In the genomic region with DNA sequence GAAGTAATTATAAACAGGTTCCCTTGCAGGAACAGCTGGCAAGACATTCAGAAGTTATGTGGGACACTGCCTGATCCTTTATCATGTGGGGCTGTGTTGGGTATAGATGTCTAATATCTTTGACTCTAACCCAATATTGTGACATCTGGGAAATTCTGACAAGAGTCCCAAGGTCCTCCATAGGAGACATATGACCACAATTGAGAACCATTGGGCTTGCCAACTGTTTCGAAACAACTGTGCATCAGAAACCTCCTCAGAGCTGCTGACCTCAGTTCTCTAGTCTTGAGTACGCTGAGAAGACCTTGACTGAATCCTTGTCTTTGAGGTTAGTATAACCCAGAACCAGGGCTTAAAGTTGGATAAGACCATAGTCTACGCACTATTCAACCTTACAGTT, we compare ENCODE assay signal across 23 mouse cellular contexts.
DNase-seq lines count a peak whose midpoint lies in the region; ATAC-seq and TF ChIP-seq lines count a peak whose summit lies in the region.
"Had no signal": no experiment of that assay in that cellular context is flagged by ENCODE, and none has a peak within 500 bp of the region (broad histone marks: within the 10 kb centered on the region; RNA-seq: fewer than 3 reads in every experiment).

No protein-coding gene starts in this region.

- ATAC-seq in common myeloid progenitor, adult 5-6 weeks (replicated peaks; ENCODE audit: low read depth, poor library complexity, severe bottlenecking), result peak; percentile 60
- peak; percentile 78 for ATAC-seq in megakaryocyte progenitor cell, adult 5-6 weeks (replicated peaks; ENCODE audit: poor library complexity)
- no peak for ATAC-seq in cerebellum, adult (ENCODE audit: insufficient number of reproducible peaks, low FRiP score, low TSS enrichment)
- ATAC-seq: forebrain, embryonic 15.5 days; hindbrain, postnatal 0 days; intestine, embryonic 15.5 days had no signal

- no peak for TF ChIP-seq CTCF in heart, adult 2 months (IDR thresholded peaks at IDR 0.05)

- peak; percentile 1 for DNase-seq in heart, embryonic 10.5 days (ENCODE audit: low spot score)
- DNase-seq in heart, adult 2 months, result no peak
- peak; percentile 37 for DNase-seq in 416B (ENCODE audit: low read depth)
- no peak for DNase-seq in gastrocnemius, postnatal 25 days
- DNase-seq: adrenal gland, adult 2 months; adrenal gland, postnatal 36 days; cerebellum, adult 11 months; cerebellum, adult 9-10 months; cerebellum, postnatal 25 days; embryo, embryonic 11 days; heart, postnatal 14 days; kidney, adult 2 months had no signal

- H3K9me3 ChIP-seq in heart, embryonic 10.5 days, result no peaks in the 10 kb centered on the region
- H3K9me3 ChIP-seq: embryonic facial prominence, embryonic 15.5 days; forebrain, embryonic 15.5 days; G1E; heart, embryonic 15.5 days; hindbrain, embryonic 13.5 days; intestine, embryonic 15.5 days had no signal

- H3K9ac ChIP-seq in heart, adult 2 months (ENCODE audit: low read depth, low read length), result no peak overlapping the region
- H3K9ac ChIP-seq: embryonic facial prominence, embryonic 15.5 days; forebrain, embryonic 15.5 days; heart, embryonic 15.5 days; hindbrain, embryonic 13.5 days; intestine, embryonic 15.5 days had no signal

- intact Hi-C loops in heart, adult 2 months (cut with DNase I), result no loop called here

- TF ChIP-seq EP300 in heart, adult 2 months (IDR thresholded peaks at IDR 0.05; ENCODE audit: insufficient read depth, low read depth, low read length), result no peak

- H3K27ac ChIP-seq in heart, embryonic 10.5 days, result no peak overlapping the region
- H3K27ac ChIP-seq in heart, adult 2 months, result no peak overlapping the region
- H3K27ac ChIP-seq: embryonic facial prominence, embryonic 15.5 days; forebrain, embryonic 15.5 days; heart, embryonic 15.5 days; hindbrain, embryonic 13.5 days; hindbrain, postnatal 0 days; intestine, embryonic 15.5 days had no signal

- no peaks in the 10 kb centered on the region for H3K79me2 ChIP-seq in heart, adult 2 months (replicated peaks; ENCODE audit: control insufficient read depth, insufficient read depth, low read length)

- no peak for TF ChIP-seq POLR2A in heart, adult 2 months (IDR thresholded peaks at IDR 0.05; ENCODE audit: insufficient read depth, low read depth, low read length)

- H3K36me3 ChIP-seq in heart, embryonic 10.5 days, result no peaks in the 10 kb centered on the region
- H3K36me3 ChIP-seq in heart, adult 2 months (ENCODE audit: control insufficient read depth, insufficient read depth, low read length), result no peaks in the 10 kb centered on the region
- H3K36me3 ChIP-seq: embryonic facial prominence, embryonic 15.5 days; forebrain, embryonic 15.5 days; G1E; heart, embryonic 15.5 days; hindbrain, embryonic 13.5 days; intestine, embryonic 15.5 days had no signal

- no peaks in the 10 kb centered on the region for H3K4me1 ChIP-seq in heart, embryonic 10.5 days
- no peaks in the 10 kb centered on the region for H3K4me1 ChIP-seq in heart, adult 2 months (ENCODE audit: control insufficient read depth, insufficient read depth, low read length)
- H3K4me1 ChIP-seq: forebrain, embryonic 15.5 days had no signal

- 93% methylated on average over 3 of the region's 3 CpGs for WGBS in heart, embryonic 10.5 days
- WGBS in heart, adult 2 months, result 91% methylated on average over 3 of the region's 3 CpGs

- H3K4me3 ChIP-seq in heart, embryonic 10.5 days, result no peak overlapping the region
- no peak overlapping the region for H3K4me3 ChIP-seq in heart, adult 2 months
- H3K4me3 ChIP-seq: embryonic facial prominence, embryonic 15.5 days; erythroblast, embryonic 14.5 days; forebrain, embryonic 15.5 days; heart, embryonic 15.5 days; hindbrain, embryonic 13.5 days; intestine, embryonic 15.5 days had no signal

- H3K27me3 ChIP-seq in heart, embryonic 10.5 days (ENCODE audit: insufficient read depth, poor library complexity, severe bottlenecking), result no peaks in the 10 kb centered on the region
- no peaks in the 10 kb centered on the region for H3K27me3 ChIP-seq in heart, adult 2 months (ENCODE audit: control insufficient read depth, insufficient read depth, low read length)
- H3K27me3 ChIP-seq: embryonic facial prominence, embryonic 15.5 days; forebrain, embryonic 15.5 days; heart, embryonic 15.5 days; hindbrain, embryonic 13.5 days; intestine, embryonic 15.5 days had no signal

Comparison
In these comparisons a context has a peak if more than half of its experiments do, and no peak if none do; other contexts are left out.
1. DNase-seq: peak in heart, embryonic 10.5 days (single experiment) and 416B (single experiment); none in heart, adult 2 months (0 of 2) and gastrocnemius, postnatal 25 days (single experiment).